In the genomic region with DNA sequence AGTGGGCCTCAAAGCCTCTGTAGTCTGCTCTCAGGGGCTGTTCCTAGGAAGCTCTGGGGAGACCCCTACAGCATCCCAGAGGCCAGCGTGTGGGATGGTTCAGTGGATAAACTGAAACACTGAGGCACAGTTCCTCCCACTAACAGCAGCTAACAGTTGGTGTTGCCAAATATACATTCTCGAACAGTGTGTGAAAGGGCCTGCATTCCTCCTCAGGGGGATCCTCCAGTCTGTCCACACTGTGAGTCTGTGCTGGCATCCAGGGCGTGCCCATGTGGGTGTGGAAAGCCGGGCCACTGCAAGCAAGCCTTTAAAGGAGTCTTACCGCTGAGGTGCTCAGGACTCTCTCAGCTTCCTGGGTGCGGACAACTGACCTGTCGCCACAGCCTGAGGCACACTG, we compare ENCODE assay signal across 13 mouse cellular contexts. TPM values are rescaled to one million over a fixed set of nuclear protein-coding genes. Genes with fewer than 3 reads are reported as not detected.
DNase-seq lines count a peak whose midpoint lies in the region.
"Had no signal": no experiment of that assay in that cellular context is flagged by ENCODE, and none has a peak within 500 bp of the region (broad histone marks: within the 10 kb centered on the region; RNA-seq: fewer than 3 reads in every experiment).

No protein-coding gene starts in this region.

- peak; percentile 8 for DNase-seq in embryo, embryonic 10.5 days (ENCODE audit: low spot score)
- no peak for DNase-seq in embryo, embryonic 9.5 days (ENCODE audit: extremely low spot score)
- peak; percentile 53 for DNase-seq in layer of hippocampus, adult 9-11 months
- no peak for DNase-seq in layer of hippocampus, postnatal 36 days
- peak; percentile 50 to 88 for DNase-seq in left cerebral cortex, postnatal 25 days (ENCODE audit: low spot score in 2 of 2)
- peak; percentile 59 to 77 for DNase-seq in right cerebral cortex, postnatal 36 days (ENCODE audit: low spot score in 2 of 2)
- no peak for DNase-seq in spleen, postnatal 4 days (ENCODE audit: low spot score in 2 of 2)
- DNase-seq: B cell, adult 2 months; heart, adult 11 months; kidney, adult 2 months; kidney, postnatal 36 days; liver, embryonic 13.5 days; thymus, postnatal 36 days had no signal

- intact Hi-C loops in left cerebral cortex, postnatal 25 days (cut with DNase I), result loop anchor here (1.0 to 5.0 kb wide), 3 partner anchors 62 to 130 kb away; a partner anchor contains a TSS

RNA-seq across cellular contexts. Expression of a gene that starts 21.6 kb away (rescaled TPM):
- total RNA-seq in layer of hippocampus, postnatal 36 days (2021), result 1 to 10 TPM; 7.2 to 8.7 TPM
- 10 to 100 TPM in 1 of 2 experiments, 1 to 10 TPM in 1; 9.1 to 11.7 TPM for total RNA-seq in left cerebral cortex, postnatal 25 days (2021)

Comparison
In these comparisons a context has a peak if more than half of its experiments do, and no peak if none do; other contexts are left out.
1. DNase-seq: peak in embryo, embryonic 10.5 days (single experiment), layer of hippocampus, adult 9-11 months (single experiment), left cerebral cortex, postnatal 25 days (2 of 2) and right cerebral cortex, postnatal 36 days (2 of 2); none in embryo, embryonic 9.5 days (single experiment), layer of hippocampus, postnatal 36 days (0 of 2) and spleen, postnatal 4 days (0 of 2).